Mouse (Mus musculus) kidney, adult 9 months (tissue): ENCODE results near the gene Ppp1r1b.
A peak's percentile ranks its signal among the peaks of the same experiment; 100 is the strongest.

Experiments used
- DNase-seq: peaks from one replicate; pipeline ENCODE4 v3.0.0; 2022

Gene Ppp1r1b

DNA sequence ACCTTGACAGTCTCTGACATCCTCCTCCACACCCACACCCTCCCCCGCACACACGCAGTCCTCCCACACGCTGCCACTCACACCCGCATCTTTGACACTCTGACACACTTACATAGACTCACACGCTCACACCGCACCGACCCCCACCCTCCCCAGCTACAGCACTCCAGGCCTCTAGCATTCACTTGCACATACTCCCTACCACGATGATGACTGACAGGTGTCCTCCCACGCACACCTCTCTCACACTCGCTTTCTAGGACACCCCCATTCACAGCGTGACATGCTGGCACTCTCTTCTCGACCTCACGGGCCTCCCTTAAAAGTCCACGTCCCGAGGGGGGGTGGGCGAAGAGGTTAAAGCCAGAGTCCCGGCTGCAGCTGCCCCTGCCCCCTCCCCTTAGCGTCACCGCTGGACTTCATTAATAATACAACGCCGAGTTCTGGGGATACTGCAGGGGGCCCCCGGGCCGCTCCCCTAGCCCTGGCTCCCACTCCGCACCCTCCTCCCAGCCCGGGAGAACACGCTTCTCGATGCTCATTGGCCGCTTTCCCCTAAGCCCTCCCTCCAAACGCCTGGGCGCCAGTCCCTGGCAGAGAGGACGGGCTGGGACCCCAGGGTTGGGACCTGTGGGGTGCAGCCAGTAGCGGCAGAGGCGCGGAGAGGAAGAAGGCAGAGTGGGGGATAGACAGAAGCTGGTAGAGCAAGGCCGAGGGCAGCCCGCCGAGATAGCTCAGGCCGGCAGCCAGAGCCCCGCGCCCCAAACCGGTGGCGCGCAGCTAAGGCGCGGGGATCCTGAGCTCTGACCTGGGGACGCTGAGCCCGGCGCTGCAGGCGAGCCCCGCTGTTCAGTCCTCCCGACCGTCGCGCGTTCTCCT lies at the start of gene Ppp1r1b:
Gene Ppp1r1b (plus strand): TSS at position 322 of the 879 bp plus-strand sequence.
- peak; percentile 56 for DNase-seq

DNA sequence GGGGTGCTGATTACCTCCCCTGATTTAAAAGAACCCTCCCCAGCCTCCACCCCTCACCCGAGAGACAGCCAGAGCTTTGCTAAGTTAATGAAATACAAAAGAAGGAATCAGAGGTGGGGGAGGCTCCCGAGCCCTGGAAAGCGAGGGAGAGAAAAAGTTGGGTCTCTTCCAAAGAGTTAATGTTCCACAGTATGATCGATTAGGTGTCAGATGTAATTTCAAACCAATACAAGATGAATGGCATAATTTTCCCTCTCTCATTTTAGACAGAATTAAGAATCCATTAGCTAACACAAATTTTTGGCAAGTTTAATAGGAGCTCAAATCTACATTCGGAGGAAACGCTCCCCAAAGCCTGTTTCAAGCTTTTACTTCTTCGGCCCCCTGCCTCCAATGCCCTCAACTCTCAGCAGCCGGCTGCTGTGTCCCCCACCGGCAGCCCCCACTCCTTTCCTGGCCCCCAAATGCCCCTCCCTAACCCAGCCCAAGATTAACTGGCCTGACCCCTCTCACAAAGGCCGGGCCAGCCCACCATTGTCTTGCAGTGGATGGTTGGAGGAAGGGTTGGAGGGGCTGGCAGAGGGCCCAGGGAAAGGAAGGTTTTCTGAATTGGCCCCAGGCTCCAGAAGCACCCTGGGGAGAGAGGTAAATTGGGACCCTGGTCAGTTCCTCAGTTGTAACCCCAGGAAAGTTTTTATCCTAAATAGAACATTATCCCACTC lies 49.6 kb upstream of the Ppp1r1b start:
- DNase-seq = peak; percentile 33

- DNase-seq = peak; percentile 46
Observed at GRCm38 (mm10) chr11:98313790-98314323, 34.3 kb upstream of the Ppp1r1b start.

DNA sequence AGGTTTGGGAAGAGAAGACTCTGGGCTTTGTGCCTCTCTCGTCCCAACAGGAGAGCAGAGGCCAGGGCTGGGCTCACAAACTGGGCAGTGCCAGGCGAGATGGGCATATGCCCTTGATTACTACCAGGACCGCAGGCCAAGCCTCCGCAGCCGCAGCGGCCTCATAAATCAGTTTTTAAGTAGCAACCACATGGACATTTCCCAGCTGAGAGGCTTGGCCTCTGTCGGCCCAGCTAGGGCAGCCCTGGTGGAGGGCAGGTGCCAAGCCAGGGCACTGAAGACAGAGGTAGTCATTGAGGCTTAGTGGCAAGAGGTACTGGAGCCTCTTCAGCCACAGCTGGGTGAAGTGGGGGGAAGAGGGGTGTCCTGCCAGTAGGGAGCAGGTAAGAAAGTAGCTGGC lies 30.7 kb upstream of the Ppp1r1b start:
- no peak for DNase-seq

DNA sequence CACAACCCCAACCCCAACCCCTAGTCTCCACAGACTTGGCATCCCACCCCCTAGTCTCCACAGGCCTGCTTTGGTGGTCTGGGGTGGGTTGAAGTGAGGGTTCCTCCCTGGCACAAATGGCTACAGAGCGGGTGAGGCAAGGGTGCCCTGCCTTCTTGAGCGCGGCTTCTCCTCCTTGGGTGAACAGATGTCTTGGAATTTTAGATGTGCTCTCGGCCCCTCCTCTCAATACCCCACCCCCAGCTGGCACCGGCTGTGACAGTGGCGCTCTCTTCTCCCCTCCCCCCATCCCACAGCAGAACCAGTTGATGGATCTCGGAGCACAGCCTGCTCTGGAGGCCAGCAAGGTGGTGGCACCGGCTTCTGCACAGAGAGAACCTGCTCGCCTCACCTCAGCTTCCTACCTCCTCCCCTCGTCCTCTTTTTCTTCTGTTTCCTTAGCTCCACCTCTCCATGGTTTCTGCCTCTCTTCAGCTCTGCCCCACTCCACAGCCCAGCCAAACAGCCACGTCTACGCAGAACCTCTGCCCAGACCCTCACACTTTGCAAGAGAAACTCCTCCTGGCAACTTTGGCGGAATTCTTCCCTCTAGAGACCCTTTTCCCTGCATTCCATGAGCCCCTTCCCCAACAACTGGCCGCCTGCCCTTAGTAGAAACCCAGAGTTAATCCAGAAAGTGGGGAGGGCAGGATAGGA lies 29.6 kb upstream of the Ppp1r1b start:
- no peak for DNase-seq

- no peak for DNase-seq
Observed at GRCm38 (mm10) chr11:98319120-98319519, 29.1 kb upstream of the Ppp1r1b start.

GRCm38 (mm10) chr11:98319544-98319943 lies 28.7 kb upstream of the Ppp1r1b start:
- DNase-seq = no peak

DNA sequence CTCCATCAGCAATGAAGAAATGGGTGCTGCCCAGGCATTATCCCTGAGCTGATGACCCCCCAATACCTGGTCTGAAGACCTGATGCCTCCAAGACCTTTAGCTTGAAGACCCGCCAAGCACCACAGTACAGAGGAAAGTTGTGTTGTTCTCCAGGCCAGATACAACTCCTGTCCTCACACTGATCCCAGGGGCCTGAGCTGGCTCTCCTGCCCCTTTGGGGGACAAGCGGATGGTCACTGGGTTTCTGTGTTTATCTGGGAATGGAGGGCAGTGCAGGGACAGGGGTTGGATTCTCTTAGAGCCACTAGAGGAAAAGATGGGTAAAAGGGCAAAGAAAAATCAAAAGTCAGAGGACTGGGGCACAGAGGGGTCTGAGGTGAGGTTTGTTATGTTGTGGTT lies 28.3 kb upstream of the Ppp1r1b start:
- no peak for DNase-seq

DNA sequence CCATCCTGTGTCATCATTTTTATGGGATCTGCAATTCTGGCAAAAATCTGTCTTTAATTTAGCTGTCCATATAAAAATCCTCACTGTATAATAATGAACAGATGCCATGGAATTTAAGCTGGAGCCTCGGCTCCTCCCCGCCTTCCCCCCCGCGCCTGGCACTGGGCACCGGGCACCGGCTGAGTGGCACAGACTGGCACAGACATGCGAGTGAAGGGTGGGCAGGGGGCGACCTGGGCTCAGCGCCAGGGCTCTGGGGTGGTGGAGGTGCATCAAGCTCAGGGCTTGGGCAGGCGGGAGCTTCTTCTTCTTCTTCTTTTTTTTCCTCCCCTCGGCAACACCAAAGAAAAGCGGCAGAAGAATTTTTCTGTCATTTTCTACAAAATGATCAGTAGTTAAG lies 27.8 kb upstream of the Ppp1r1b start:
- no peak for DNase-seq

DNA sequence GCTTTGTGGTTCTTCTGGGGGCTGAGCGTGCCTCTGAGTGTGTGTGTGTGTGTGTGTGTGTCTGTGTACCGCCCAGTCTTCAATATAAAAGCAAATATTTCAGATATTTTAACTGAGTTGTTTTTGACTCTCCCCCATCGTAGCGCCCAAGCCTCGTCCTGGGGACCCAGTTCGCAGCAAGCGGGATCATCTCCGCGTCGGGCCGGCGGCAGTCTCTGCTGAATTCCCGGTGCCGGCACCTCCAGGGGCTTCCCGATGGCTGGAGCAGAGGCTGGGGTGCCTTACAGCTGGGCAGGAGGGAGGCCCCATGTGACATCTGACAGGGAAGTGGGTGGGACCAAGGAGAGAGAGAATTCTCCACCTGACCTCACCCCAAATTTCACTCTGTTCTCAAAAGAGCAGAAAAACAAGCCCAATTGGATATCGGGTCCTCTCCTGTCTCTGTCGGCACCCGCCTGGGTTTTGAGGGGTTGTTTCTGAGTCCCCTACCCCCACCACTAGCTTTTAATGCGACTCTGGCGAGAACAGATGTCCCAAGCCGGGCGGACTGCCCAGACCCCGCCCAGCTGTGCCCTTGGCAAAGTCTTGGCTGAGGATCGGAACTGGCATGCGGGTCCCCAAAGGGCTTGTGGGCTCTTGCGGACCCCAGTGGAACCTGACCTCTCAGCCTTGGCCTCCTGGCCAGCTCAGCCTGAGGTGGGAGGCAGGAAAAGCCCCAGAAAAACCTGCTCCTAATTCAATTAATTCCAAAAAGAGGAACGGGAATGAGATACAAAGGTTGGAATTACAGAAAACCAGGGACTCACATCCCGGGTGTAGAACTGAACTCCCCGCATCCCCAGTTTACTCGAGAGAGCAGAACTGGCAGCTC lies 27.2 kb upstream of the Ppp1r1b start:
- no peak for DNase-seq

DNA sequence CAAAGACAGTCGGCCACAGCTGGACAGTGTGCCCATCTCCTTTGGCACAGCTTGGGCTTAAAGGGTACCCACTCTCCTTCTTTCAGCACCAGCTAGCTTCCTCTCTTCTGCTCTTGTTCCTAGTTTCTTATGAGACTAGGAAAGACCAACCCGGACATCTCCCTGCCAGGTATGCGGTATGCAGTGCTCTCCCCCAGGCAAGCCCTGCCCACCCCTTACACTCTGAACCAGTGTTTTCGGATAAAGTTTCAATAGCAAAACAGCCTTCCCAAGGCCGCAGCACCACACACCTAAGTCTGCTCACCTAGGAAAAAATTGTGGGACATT lies 26.6 kb upstream of the Ppp1r1b start:
- no peak for DNase-seq

DNA sequence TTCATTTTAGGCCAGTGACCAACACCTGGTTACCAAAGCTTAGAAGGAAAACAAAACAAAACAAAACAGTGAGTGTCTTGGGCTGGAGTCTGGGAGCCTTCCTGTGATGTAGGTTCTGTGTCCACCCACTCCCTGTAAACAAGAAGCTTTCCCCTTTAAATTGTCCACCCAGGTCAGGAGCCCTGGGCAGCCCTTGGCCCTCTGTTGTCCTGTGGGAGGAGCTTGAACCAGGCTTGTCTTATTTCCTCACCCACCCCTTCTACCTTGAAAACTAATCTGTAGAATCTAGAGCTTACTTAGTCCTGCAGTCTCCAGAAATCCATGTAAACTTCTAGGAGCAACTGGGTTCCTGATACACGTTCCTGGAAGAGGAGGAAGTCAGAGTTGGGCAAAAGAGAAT lies 26.0 kb upstream of the Ppp1r1b start:
- DNase-seq = no peak

DNA sequence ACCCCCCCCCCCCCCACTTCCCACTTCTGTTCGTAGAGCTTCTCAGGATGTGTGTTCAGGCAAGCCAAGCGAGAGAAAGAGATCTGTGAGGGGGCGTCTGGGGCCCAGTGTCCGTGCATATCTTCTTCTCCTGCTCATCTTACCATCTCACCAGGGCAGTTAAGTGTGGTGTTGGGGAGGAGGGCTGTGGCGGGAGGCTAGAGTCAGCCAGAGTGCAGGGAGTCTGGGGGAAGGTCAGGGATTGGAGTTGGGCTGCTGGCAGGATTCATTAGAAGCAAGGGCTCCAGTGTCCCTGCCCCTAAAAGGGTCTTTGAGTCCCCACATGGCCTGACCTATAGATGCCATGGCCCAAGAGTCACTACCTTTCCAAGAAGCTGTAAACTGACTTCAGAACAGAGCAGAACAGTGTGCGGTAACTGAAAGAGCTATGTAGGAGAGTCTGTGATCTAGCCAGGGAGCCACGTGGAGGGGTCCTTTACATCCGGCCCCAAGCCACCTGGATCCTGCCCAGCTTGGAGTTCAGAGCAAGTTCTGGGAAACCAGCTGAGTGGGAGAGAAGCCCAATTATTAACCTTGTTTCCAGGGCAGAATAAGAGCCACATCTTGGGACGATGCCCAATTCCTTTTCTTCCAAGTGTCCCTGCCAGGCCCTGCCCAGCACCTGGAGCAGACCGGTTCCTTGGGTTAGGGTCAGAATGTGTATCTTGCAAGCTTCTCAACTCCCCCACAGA lies 24.9 kb upstream of the Ppp1r1b start:
- DNase-seq = no peak

DNA sequence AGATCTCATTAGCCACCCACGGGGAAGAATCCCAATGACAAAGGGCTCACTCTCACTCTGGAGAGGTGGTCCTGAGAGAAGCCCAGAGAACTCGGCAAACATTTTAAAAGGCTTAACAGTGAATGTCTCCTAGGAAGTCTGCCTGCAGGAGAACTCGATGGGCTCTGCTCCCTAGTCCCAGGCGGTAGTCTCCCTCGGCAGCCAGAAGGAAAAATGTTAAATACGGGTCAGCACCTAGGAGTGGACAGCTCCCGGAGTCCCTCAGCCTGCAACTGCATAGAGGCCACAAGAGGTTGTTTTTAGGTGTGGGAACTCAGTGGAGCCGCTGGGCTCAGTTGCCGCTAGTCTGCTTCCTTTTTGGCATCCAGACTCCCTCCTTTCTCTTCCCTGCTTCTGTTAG lies 24.3 kb upstream of the Ppp1r1b start:
- peak; percentile 42 for DNase-seq

GRCm38 (mm10) chr11:98325191-98325820 lies 22.9 kb upstream of the Ppp1r1b start:
- no peak for DNase-seq

DNA sequence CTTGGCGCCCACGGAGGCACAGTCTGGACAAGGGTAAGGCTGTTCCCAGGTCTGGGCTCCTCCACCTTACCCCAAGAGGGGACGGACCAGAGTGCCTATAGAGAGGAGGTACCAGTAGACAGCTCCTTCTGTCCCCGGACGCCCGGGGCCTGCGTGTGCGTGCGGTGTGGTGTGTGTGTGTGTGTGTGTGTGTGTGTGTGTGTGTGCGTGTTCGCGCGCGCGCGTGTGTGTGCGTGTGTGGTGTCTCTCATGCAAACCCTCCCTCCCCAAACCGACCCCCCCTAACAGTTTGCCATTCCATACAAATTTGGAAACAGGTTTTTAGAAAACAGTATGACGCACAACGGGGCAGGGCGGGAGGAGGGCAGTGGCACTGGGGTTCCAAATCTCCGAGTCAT lies 22.4 kb upstream of the Ppp1r1b start:
- no peak for DNase-seq

- no peak for DNase-seq
Observed at GRCm38 (mm10) chr11:98326741-98327135, 21.5 kb upstream of the Ppp1r1b start.

GRCm38 (mm10) chr11:98327136-98328030 lies 20.8 kb upstream of the Ppp1r1b start:
- DNase-seq = no peak

- DNase-seq = no peak
Observed at GRCm38 (mm10) chr11:98328031-98328370, 20.2 kb upstream of the Ppp1r1b start.

DNA sequence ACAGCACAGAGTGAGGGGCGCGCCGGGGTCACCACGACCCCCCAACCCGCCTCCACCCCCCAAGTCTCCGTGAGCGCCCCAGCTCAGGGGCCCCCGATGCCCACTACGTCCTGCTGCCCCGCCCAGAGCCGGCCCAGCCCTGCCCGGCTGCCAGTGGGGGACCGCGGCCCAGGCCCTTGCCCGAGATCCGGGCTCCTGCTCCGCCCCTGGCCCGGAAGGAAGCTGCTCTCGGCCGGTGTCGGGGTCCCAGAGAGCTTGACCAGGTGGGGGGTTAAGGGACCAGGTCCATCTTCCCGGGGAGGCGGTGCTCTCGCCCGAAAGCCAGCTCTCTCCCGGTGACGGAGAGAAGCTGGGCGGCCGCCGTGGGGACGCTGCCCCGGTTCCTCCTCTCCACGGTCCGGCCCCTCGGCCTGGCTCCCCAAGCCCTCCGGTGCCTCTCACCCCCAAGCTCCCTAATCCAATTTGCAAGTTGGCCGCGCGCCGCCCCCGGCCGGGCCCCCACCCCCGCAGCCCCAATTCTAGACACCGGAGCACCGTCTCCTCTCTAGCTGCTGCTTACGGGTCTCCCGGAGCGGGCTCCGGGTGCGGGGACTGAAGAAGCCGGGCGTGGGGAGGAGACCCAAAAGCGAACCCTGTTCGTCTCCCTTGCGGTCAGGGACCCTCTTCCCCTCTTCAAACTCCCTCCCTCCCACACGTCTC lies 19.7 kb upstream of the Ppp1r1b start:
- DNase-seq = no peak
